Mouse (Mus musculus): ENCODE data around the gene Zbed5.
"Not testable (repeated sequence)": the region's sequence is repeated elsewhere in the genome, so short reads cannot be mapped to it uniquely, and the experiment has no call there.

Gene Zbed5

DNA sequence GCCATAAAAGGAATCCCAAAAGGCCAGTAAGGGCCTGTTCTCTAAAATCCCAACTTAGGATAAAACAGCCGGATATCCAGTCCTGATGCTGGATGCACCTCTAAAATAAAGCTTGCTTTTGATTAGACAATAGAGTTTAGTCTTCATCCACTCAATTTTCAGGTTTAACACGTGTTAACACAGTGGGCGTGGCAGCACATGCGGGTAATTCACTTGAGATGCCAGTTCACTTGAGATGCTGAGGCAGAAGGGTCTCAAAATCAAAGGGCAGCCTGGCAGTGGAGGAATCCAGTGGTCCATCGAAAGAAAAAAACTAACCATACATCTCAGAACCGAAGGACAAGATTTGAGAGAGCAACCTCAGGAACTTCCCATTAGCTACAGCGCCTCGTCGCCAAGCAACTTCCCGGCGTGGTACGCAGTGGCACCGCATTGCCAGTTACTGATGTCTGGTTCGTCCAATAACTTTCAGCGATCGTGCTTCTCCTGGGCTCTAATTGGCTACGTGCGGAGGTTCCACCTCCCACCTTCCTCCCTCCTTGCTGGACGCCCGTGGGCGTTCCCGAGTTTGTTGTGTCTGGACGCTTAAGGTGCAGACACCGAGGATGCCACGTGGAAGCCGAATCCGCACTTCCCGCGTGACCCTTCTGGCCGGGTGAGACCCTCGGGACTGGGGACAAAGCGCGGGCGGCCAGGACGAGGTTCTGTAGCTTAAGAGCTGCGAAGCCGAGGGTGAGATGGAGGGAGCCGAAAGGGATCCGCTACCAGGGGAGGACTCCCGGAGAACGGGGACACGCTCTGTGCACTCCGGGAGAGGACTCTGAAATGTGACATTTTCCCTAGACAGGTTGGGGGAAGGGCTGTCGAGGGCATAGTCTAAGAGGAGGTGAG is at the start of gene Zbed5:
Gene Zbed5, plus strand, starts transcription at position 526 of the 891 bp plus-strand sequence.
- DNase-seq: peak; percentile 91 to 92

DNA sequence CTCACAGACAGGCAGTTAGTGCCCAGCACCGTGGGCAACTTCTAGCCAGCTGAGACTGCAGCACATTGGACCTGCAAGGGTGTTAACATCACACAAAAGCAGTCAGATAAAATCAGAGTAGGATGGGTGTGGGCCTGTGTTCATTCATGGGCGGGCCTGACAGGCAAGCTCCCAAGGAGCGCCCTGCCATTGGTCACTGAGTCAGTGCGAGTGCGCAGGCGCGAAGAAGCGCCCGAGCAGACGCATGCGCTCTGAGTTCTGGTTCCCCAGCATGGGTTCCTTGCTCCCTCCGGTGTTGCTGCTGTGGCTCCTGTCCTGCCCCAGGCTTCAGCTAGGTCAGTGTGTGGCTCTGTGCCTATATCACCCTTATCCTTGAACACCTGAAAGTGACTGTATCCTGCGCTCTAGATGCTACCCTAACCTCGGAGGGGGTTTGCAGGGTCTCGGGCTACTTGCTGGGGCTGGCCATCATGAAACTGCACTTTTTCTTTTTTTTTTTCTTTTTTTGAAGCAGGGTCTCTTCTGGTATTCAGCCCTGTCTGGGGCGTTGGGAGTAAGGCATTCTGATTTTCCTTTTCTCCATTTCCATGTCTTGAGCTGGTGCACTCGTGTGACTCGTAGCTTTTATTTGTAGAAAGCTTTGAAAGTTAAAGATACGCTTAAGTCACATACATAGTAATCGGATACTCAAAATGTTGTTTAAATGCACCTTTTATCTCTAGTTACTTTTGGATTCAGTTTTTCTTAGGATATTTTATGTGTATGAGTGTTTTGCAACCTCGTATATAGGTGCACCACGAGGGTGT is 48.6 kb upstream of the Zbed5 start, which contains the start of gene Sumf2:
Gene Sumf2, plus strand, starts transcription at position 235 of the 806 bp plus-strand sequence.
- peak; percentile 96 to 97 for DNase-seq

DNA sequence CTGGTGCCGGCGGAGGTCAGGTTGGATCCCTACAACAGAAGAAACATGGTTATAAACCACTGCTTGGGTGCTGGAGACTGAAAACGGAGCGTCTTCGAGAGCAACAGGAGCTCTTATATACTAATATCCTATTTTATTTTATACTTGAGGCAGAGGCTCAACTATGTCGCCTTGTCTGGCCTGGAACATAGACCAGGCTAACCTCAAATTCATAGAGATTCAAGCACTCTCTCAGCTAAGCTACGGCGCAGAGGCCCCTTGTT is 48.0 kb upstream of the Zbed5 start:
- peak in 1 of 2 experiments; percentile 34 for DNase-seq

DNA sequence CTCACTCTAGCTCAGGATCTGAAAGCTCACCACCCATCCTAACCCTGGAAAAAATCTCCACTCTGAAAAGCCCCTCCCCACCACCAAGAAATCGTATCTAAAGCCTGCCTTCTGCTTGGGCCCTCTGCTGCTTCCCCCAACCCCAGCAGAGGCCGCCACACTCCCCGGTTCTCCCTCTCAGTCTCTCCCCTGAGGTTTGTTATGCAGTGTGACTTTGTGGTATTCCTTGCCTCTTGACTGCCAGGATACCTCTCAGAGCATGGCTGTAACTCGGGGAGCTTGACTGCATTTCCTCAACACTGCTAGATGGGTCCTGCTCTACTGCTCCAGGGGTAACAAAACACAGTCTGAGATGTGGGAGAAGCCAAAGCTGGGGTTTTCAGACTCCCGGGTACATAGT is 40.4 kb upstream of the Zbed5 start:
- no peak for DNase-seq

DNA sequence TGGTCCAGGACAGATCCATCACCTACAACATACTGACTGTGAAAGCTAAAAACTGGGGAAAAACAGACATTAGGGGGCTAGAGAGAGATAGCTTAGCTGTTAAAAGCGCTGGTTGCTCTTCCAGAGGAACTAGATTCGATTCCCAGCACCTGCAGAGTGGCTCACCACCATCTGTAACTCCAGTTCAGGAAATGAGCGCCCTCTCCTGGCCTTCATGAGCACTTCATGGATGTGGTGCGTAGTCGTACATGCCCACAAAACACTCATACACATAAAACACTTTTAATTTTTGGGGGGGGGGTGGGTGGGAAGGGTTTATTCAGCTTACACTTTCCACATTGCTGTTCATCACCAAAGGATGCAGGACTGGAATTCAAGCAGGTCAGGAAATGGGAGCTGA is 39.1 kb upstream of the Zbed5 start:
- DNase-seq: no peak

DNA sequence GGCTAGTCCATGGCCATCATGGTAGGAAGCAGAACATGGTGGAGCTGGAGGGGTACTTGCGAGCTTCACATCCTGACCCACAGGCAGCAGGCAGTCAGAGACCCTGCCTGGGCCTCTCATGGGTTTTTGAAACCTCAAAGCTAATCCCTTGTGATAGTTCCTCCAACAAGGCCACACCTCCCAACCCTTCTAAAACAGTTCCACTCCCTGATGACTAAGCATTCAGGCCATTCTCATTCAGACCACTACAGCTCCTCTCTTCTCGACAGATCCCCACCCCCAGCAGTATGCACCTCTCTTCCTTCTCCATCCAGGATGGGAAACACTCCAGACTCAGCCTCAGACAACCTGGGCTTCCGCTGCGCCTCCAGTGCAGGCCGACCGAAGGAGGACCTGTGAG is 33.2 kb upstream of the Zbed5 start:
- DNase-seq: no peak

DNA sequence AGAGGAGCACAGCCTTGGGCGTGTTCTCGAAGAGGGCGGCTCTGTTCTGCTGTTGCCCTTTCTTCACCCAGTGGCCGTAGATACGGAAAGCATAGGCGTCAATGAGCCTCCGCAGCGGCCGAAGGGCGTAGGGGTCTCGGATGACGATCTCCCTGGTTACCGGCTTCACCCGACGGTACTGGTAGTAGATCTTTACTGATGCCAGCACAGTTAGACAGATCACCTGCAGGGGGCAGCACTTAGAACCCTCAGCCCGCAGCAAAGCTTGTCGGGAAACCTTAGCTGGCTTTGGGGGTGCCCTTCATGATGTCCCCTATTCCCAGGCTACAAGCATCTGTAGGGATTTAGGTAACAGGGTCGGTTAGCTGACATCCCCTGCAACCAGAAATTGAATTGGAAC is 31.1 kb upstream of the Zbed5 start:
- DNase-seq: peak; percentile 66 to 74

DNA sequence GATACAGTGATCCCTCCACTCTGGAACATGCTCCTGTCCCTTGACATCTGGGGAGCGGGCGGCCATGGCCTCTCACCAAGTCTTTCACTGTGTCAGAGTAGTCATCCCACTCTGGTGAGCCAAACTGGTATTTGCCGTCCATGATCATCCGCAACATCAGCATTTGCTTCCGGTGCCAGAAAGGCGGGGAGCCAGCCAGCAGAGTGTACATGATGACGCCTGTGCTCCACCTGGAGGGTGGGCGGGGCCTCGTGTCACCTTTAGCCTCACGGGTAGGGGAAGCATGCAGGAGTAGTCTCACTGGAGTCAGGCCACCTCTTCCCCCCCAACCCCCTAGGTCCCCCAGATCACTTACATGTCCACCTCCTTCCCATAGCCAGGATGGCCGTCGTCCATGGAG is 29.7 kb upstream of the Zbed5 start:
- DNase-seq: no peak

DNA sequence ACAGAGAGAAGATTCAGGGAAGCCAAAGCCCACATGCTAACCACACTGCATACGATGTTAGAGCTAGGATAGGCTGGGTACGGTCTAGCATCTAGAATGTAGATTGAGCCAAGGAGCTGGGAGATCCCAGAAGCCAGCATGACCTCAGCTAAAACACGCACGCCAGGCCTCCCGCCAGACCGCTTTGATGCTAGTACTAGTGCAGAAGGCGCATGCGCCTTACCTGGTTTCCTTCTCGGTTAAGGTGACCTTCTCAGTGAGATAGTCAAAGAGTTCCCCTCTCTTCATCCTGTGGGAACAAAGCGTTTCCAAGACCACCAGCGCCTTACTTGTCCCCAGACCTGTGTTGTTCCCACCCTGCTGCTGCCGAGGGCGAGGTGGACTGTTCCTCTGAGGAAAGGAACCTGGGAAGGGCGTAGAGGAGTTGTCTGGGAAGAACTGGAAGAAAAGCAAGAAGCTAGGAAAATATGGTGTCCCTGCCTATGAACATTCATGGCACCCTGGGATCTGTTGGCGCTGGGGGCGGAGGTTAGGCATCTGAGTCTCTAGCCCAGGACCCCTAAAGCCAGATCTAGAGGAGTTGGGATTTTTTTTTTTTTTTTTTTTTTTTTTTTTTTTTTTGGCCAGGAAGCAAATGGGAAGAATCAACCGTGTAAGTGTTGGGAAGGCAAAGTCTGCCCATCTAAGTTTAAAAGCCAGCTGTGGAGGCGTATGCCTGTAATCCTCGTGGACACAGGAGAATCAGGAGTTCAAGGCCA is 26.1 kb upstream of the Zbed5 start:
- DNase-seq: no peak

DNA sequence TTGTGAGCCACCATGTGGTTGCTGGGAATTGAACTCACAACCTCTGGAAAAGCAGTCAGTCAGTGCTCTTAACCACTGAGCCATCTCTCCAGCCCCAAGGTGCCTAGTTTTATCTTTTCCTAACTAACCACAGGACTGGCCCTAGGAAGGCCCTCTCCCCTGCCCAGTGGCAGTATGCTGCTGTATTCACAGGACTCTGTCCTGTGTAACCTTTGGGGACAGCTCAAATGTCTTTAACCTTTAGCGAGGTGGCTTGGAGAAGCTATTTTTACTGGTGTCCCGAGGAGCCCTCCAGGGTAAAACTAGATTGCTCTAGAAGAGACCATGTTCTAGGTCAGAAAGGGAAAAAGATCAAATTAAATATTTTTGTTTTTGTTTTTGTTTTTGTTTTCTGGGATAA is 24.3 kb upstream of the Zbed5 start:
- no peak for DNase-seq

DNA sequence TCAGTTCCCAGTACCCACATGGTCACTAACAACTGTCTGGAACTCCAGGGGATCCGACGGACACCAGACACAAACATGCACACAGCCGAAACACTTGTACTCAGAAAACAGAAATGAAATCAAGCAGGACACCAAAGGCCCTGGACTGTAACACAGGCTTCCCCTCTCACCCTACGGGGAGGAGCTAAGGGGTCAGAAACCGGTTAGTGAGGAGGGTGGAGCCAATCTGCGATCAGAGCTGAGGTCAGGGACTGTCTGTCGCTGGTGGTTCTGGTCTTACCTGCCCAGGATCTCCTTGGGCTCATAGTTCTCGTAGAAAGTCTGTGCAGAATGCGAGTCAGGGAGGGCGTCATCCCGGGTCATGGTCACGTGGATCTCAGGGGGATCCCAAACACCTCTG is 21.6 kb upstream of the Zbed5 start:
- no peak for DNase-seq

DNA sequence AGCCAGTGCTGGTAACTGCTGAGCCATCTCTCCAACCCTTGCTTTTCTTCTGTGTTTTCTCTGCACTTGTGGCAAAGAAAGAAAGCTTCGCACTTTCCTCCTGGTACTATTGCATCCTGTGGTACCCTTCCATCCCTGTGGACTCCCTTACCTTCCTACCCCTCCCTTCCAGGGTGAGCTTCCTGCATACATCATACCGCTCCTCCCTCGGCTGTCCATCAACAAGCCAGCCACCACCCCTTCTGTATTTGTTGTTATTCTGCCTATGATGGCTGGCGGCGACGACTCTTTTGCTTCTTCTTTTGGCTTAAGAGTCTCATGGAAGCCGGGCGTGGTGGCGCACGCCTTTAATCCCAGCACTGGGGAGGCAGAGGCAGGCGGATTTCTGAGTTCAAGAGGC is 20.4 kb upstream of the Zbed5 start:
- DNase-seq: no peak

DNA sequence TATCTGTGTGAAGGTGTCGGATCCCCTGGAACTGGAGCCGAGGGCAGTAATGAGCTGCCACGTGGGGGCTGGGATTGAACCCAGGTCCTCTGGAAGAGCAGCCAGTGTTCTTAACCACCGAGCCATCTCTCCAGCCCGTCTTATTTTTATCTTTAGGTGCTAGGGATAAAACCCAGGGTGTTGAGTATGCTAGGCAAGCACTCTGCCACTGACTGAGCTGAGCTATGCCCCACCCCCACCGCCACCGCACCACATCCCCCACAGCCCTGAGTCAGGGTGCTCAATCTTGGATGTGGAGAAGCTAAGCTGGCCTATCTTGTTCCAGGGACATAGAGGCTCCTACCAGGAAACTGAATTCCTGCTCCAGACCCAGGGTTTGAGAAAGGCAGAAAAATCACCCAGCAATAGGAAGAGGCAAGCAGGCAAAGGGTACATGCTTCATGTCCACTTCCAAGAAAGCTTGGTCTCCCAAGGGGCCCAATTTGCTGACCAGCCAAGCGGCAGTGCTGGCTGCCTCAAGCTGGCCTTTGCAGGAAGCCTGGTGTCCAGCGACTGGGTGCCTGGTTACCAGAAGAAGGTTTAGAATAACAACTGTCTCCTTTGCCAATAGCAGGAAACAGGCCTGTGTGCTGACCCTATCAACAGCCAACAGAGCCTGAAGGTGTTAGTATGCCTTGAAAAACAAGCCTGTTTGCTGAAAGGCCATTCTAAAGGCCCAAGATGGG is 17.6 kb upstream of the Zbed5 start:
- DNase-seq: peak; percentile 23 to 52

DNA sequence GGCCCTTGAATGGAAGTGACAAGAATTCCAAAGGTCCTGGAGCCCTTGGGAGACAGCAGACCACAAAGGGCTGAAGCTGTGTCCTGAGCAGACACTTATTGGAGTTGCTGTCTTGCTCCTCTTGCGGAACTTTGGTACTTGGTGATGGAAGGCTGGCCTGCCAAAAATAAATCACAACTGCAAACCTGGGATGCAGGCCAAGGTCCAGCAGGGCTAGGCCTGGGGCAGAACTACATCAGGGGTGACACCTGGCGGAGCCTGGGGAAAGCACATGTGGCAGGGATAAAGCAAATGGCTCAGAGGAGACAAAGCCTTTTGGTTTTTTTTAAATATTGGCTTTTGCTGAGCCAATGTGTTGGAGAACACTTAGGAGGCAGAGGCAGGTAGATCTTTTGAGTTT is 16.6 kb upstream of the Zbed5 start:
- DNase-seq: peak; percentile 78 to 81

DNA sequence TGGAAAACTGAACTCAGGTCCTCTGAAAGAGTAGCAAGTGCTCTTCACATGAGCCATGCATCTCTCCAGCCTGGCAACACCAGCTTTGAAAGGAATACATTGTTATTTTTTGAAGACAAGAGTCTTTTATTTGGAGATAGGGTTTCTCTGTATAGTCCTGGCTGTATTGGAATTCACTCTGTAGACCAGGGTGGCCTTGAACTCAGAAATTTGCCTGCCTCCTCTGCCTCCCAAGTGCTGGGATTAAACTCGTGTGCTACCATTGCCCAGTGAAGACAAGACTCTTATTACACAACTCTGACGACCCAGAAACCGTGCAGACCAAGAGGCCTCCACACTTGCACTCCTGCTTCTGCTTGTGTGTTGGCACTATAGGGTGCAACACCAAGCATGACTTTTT is 15.6 kb upstream of the Zbed5 start:
- no peak for DNase-seq

DNA sequence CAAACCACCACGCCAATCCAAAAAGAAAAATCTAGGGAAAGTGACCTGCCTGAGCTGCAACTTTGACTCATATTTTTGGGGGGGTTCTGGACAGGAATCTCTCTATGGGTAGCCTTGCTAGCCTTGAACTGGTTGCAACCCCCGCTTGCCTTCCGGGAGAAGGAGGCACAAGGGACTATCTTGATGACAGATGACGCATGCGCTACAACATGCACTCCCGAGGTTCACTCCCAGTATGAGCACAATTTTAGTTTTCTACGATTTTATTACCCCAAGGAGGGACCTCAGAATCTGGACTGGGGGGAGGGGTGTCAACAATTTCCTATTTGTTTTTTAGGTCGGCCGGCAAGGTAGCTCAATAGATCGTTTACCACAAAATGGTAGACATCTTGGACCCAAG is 9.3 kb upstream of the Zbed5 start:
- DNase-seq: peak in 1 of 2 experiments; percentile 26

DNA sequence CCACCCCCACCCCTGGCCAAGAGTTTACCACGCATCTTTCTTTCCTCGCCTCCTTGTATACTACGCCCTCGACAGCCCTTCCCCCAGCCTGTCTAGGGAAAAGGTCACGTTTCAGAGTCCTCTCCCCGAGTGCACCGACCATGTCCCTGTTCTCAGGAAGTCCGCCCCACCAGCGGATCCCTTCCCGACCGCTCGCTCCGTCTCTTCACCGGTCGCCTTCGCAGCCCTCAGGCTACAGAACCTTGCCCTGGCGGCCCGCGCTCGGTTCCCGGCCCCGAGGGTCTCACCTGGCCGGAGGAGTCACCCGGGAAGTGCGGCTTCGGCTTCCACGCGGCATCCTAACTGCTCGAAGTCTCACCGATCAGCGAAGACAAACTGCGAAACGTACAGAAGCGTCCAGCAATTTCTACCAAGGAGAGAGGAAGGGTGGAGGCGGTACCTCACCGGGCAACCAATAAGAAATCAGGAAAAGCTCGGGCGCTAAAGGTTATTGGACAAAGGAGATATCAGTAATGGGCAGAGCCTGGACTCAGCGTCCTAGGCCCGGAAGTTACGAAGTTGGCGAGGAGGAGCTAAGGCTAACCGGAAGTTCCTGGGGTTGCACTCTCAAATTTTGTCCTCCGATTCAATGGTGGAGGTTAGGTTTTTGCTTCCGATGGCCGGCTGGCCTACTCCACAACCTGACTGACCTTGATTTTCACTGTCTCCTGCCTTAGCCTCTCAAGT is 8.4 kb upstream of the Zbed5 start, which contains the start of gene Chchd2:
Gene Chchd2, minus strand, starts transcription at position 560 of the 726 bp plus-strand sequence.
- DNase-seq: peak; percentile 95

DNA sequence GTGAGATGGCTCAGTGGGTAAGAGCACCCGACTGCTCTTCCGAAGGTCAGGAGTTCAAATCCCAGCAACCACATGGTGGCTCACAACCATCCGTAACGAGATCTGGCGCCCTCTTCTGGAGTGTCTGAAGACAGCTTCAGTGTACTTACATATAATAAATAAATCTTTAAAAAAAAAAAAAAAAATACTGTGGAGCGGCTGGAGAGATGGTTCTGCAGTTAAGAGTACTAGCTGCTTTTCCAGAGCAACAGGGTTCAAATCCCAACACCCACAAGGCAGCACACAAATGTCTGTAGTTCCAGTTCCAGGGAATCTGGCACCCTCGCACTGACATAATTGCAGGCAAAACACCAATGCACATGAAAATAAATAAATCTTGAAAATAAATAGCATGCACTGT is 5.1 kb upstream of the Zbed5 start:
- not testable (repeated sequence) for DNase-seq

DNA sequence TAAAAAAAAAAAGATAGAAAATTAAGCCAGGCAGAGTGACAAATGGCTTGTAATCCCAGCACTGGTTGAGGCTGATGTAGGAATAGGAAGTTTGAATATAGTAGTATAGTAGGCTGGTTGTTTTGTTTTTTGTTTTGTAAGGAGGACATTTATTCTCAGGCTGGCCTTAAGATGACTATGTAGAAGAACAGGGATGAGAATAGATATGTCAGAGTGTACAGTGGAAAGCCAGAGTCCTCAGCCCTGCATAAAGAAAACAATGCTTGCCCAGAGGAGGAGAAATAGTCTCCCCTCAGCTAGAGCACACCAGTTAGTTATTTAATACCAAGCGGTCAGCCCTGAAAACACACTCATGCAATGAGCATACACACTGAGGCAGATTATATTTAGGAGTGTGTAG is 2.9 kb downstream of the Zbed5 start, which contains the start of gene Phkg1:
Gene Phkg1, minus strand, starts transcription at position 101 of the 400 bp plus-strand sequence.
- no peak for DNase-seq

DNA sequence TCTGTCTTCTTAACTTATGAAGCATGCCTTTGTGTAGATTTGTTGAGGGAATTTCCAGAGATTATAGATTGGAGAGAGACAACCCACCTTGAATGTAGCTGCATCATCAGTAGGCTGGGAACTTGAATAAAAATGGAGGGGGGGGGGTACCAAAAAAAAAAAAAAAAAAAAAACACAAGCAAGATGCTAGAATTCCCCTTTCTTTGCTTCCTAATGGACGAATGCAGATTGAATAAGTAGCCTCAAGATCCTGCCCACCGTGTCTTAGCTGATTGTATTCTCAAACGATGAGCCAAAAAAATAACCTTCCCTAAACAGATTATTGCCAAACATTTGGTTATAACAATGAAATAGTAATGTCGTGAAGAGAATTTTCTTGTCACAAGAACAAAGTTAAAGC is 12.3 kb downstream of the Zbed5 start:
- no peak for DNase-seq

DNA sequence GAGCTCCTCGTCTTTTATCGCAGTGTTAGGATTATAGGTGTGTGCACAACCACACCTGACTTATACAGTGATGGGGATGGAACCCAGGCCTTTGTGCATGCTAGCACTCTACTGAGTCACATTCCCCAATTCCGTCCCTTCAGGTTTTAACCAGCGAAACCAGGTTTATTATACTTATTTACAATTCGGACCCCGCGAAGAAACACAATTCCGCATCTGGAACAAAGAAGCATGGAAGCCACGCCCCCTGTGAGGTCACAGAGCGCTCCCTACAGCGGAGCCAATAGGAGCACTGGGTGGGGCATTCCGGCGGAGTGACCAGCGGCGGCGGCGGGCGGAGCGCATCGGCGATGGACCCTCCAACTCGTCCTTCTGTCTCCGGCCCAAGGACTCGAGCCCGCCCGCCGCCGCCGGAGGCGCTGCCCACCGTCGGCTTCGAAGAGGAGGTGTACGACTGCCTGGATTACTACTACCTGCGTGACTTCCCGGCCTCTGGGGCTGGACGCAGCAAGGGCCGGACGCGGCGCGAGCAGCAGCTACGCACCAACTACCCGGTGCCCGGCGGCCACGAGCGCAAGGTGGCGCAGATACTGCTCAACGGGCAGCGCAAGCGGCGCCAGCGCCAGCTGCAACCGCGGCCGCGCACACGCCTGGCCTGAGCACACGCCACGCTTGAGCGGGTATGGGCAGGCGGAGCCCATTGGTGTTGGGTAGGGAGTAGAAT is 12.9 kb downstream of the Zbed5 start, which contains the start of gene Nupr1l:
Gene Nupr1l, plus strand, starts transcription at position 299 of the 724 bp plus-strand sequence.
- DNase-seq: peak; percentile 97

Measured in cerebellum, postnatal 10 days (tissue).